Mouse (Mus musculus) bone marrow macrophage, adult 2 months (primary cell): Measurements from ENCODE around the gene Mrvi1.

Experiments
- CTCF ChIP-seq: IDR thresholded peaks from 2 replicates; pipeline ENCODE4 v1.5.1; 2012; ENCODE audit warnings: low read depth, mild to moderate bottlenecking, low read length, moderate library complexity
- POLR2A ChIP-seq: IDR thresholded peaks from 2 replicates; pipeline ENCODE4 v1.6.1; 2012; ENCODE audit warnings: mild to moderate bottlenecking, low read depth, low read length, borderline replicate concordance

DNA sequence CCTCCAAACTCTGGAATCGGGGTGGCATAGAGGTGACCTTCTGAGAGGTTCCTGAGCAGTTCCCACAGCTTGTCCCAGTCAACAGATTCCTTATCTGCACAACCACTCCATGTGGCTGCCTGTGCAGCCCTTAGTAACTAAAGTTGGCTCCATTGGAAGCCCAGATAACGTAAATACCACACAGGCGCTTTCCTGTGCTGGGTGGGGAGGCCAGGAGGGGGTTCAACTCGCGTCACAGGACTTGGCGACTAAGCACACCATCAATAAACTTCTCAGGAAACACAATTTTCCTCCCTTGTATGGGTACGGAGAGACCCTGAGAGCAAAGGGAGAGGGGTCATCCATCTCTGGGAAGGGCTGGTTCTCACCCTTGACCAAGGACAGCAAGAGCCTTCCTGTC is 79.0 kb downstream of the Mrvi1 start:
- TF ChIP-seq CTCF, result no peak
- no peak for TF ChIP-seq POLR2A
